Mouse (Mus musculus): ENCODE measurements around the gene Phtf2. TPM values are rescaled to one million over a fixed set of nuclear protein-coding genes. Genes with fewer than 3 reads are reported as not detected.

Gene Phtf2
- total and polyA plus RNA-seq, 2 experiments from 2014 or later, result 20.2 to 21.3 TPM

GRCm38 (mm10) chr5:20904647-20905046 is 22.7 kb upstream of the Phtf2 start:
- Histone ChIP-seq H3K27ac (ENCODE audit: low read depth, low read length) (no peak overlapping the region), H3K27me3 (ENCODE audit: insufficient read depth, low read length) (no peaks in the 10 kb centered on the region), H3K9ac (replicated peaks; ENCODE audit: low read length, poor library complexity, severe bottlenecking) (no peak overlapping the region), H3K9me3 (ENCODE audit: low read length) (no peaks in the 10 kb centered on the region), H3K4me2 (ENCODE audit: low read depth, low read length, poor library complexity, severe bottlenecking) (no peak overlapping the region), H3K4me1 (ENCODE audit: insufficient read depth, low read length) (no peaks in the 10 kb centered on the region), H3K4me3 (ENCODE audit: low read depth, low read length) (no peak overlapping the region), H3K36me3 (ENCODE audit: insufficient read depth, low read length) (0 out of 2 replicates have a peak, but pooled peaks cover 4% of the 10 kb centered on the region)
- 96% methylated on average over 2 of the region's 2 CpGs for WGBS
- ATAC-seq (ENCODE audit: low FRiP score) (no peak), DNase-seq (ENCODE audit: low spot score) (no peak)
- TF ChIP-seq CTCF (IDR thresholded peaks at IDR 0.05), result no peak

DNA sequence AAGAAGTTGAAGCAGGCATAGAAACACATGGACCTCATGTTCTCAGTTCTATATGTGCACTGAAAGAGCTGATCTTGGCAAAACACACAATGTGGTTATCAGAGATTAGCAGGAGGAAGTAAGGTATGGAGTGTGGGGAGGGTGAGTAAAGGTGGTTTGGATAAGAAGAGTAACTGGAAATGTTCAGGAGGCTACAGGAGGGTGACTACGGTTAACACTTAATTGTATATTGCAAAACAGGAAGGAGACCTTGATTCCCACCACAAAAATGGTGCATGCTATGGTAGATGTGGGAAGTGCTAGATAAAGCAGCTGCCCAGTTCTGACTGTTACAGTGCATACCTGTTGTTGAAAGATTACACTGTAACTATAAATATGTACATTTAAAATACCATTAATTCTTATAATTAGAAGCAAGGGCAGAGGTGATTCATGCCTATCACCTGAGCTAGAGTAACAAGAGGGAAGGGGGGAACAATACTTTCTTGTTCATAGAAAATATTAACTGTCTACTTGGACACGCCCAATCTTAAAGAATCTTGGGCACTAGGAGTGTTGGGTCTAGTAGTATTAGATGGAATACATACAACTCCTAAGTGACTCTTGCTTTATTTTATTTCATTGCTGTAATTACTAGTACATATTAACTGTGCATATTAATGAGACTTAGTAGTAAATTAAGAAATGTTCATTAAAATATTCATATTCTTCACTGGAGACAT is 15.7 kb upstream of the Phtf2 start:
- Histone ChIP-seq H3K36me3 (ENCODE audit: insufficient read depth, low read length) (peaks cover 8% of the 10 kb centered on the region; the same call in 1 of the 2 replicates), H3K4me3 (ENCODE audit: low read depth, low read length) (no peak overlapping the region), H3K9ac (replicated peaks; ENCODE audit: low read length, poor library complexity, severe bottlenecking) (no peak overlapping the region), H3K27ac (ENCODE audit: low read depth, low read length) (no peak overlapping the region), H3K4me2 (ENCODE audit: low read depth, low read length, poor library complexity, severe bottlenecking) (no peak overlapping the region), H3K27me3 (ENCODE audit: insufficient read depth, low read length) (no peaks in the 10 kb centered on the region), H3K4me1 (ENCODE audit: insufficient read depth, low read length) (no peaks in the 10 kb centered on the region), H3K9me3 (ENCODE audit: low read length) (no peaks in the 10 kb centered on the region)
- no peak for DNase-seq (ENCODE audit: low spot score)
- TF ChIP-seq CTCF (IDR thresholded peaks at IDR 0.05), result no peak
- 99% methylated on average over 2 of the region's 2 CpGs for WGBS
- no peak for ATAC-seq (ENCODE audit: low FRiP score)

DNA sequence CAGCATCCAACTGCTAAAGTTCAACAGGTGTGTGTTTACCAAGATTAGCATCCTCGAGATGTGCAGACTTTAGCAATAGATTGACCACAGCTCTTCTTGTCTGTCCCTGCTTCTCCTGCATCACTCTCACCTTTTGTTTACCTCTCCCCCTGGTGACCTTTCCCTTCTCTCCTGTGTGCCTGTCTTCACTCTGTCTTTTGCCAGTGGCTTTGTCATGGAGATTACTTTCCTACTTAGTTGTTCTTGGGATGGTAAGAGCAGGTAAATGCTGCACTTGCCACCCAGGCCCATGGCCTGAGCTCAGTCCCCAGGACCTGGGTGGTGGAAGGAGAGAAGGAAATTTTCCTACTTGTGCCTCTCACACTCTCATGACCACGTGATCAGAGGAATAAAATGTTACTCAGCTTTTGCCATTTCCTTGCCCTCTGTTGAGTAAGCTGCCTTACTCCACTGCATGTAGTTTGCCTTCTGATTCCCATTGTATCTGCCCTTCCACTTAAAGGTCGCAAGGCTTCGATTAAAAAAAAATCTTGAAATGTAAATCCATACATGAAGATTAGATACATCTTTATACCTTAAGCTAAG is 2.2 kb upstream of the Phtf2 start:
- H3K27ac ChIP-seq (ENCODE audit: low read depth, low read length), result no peak overlapping the region

DNA sequence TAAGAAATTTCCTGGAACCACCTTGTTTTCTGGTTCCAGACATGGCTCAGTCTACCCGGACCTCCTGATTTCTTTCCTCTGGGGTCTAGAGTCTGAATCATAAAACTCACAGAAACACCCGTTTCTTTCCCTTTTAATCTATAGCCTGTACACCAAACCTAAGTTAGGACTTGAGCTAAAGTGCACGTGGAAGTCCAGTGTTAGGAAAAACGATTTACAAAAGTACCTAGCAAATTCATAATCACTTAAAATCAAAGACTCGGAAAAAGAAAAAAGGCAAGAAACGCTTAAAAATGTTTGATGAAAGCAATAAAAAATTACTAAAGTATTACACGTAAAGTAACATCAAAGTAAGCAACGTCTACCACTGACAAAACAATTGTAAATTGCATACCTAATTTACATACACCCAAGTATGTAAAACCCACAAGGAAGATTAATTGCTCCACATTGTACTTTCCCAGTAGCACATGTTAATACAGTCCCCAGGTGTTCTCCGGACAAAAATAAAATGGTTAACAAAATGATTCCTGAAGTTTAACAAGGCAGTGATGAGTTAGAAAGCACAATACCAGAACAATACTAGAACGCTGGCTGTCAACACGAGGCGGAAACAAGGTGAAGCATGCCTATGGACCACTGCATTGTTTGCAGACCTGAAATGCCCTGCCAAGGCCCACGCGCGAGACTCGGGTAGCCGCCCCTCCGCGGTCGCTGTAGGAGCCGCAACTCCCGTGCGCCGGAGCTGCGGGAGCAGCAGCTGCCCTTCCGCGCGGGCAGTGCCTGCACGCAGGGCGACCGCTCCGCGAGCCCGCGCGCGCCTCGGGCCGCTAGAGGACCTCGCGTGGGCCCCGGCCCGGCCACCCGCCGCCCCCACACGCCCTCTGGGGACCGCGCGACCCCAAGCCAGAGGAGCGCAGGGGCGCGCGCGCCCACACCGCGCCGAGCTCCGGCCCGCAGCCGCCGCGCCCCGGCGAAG is 838 bp downstream of the Phtf2 start:
- ATAC-seq (ENCODE audit: low FRiP score) (no peak; the same call in none of the 2 replicates), DNase-seq (ENCODE audit: low spot score) (peak; percentile 58)
- Histone ChIP-seq H3K27me3 (ENCODE audit: insufficient read depth, low read length) (no peaks in the 10 kb centered on the region), H3K9me3 (ENCODE audit: low read length) (no peaks in the 10 kb centered on the region), H3K27ac (ENCODE audit: low read depth, low read length) (peak overlapping the region; percentile 89), H3K4me1 (ENCODE audit: insufficient read depth, low read length) (peaks cover 10% of the 10 kb centered on the region), H3K9ac (replicated peaks; ENCODE audit: low read length, poor library complexity, severe bottlenecking) (peak overlapping the region; percentile 83), H3K36me3 (ENCODE audit: insufficient read depth, low read length) (0 out of 2 replicates have a peak, but pooled peaks cover 2% of the 10 kb centered on the region), H3K4me2 (ENCODE audit: low read depth, low read length, poor library complexity, severe bottlenecking) (peak overlapping the region; percentile 51), H3K4me3 (ENCODE audit: low read depth, low read length) (peak overlapping the region; percentile 82)
- 2% methylated on average over 53 of the region's 64 CpGs for WGBS
- TF ChIP-seq CTCF (IDR thresholded peaks at IDR 0.05), result peak; percentile 37; the same call in 1 of the 2 replicates

More for the DNA sequence above, 2.2 kb upstream of the Phtf2 start:
- no peak for TF ChIP-seq CTCF (IDR thresholded peaks at IDR 0.05)
- WGBS, result 80% methylated on average over 4 of the region's 4 CpGs
- DNase-seq (ENCODE audit: low spot score) (no peak), ATAC-seq (ENCODE audit: low FRiP score) (no peak)
- Histone ChIP-seq H3K9ac (replicated peaks; ENCODE audit: low read length, poor library complexity, severe bottlenecking) (no peak overlapping the region), H3K27me3 (ENCODE audit: insufficient read depth, low read length) (no peaks in the 10 kb centered on the region), H3K36me3 (ENCODE audit: insufficient read depth, low read length) (0 out of 2 replicates have a peak, but pooled peaks cover 2% of the 10 kb centered on the region), H3K4me1 (ENCODE audit: insufficient read depth, low read length) (peaks cover 10% of the 10 kb centered on the region), H3K4me3 (ENCODE audit: low read depth, low read length) (no peak overlapping the region), H3K9me3 (ENCODE audit: low read length) (no peaks in the 10 kb centered on the region), H3K4me2 (ENCODE audit: low read depth, low read length, poor library complexity, severe bottlenecking) (no peak overlapping the region)

- TF ChIP-seq CTCF (IDR thresholded peaks at IDR 0.05), result no peak
- Histone ChIP-seq H3K4me2 (ENCODE audit: low read depth, low read length, poor library complexity, severe bottlenecking) (peak overlapping the region; percentile 51), H3K36me3 (ENCODE audit: insufficient read depth, low read length) (0 out of 2 replicates have a peak, but pooled peaks cover under 1% of the 10 kb centered on the region), H3K27me3 (ENCODE audit: insufficient read depth, low read length) (no peaks in the 10 kb centered on the region), H3K4me3 (ENCODE audit: low read depth, low read length) (peak overlapping the region; percentile 82), H3K4me1 (ENCODE audit: insufficient read depth, low read length) (peaks cover 10% of the 10 kb centered on the region), H3K9ac (replicated peaks; ENCODE audit: low read length, poor library complexity, severe bottlenecking) (no peak overlapping the region; the same call in 1 of the 2 replicates), H3K27ac (ENCODE audit: low read depth, low read length) (no peak overlapping the region), H3K9me3 (ENCODE audit: low read length) (no peaks in the 10 kb centered on the region)
- 81% methylated on average over 2 of the region's 2 CpGs for WGBS
- no peak for ATAC-seq (ENCODE audit: low FRiP score)
- DNase-seq (ENCODE audit: low spot score), result no peak
Measured at GRCm38 (mm10) chr5:20880386-20880785, 1.5 kb downstream of the Phtf2 start.

All from midbrain, postnatal 0 days (tissue).